Mouse (Mus musculus) gastrocnemius, adult 18-20 months (tissue): ENCODE data around the gene Gm42715. TPM values are rescaled to one million over a fixed set of nuclear protein-coding genes. Genes with fewer than 3 reads are reported as not detected.
"Not testable (repeated sequence)": the region's sequence is repeated elsewhere in the genome, so short reads cannot be mapped to it uniquely, and the experiment has no call there.

Source experiments
- DNase-seq: peaks from one replicate; pipeline ENCODE4 v3.0.0; 2021; ENCODE audit warnings: low spot score
- total RNA-seq, 2 experiments: library from RNA; stranded (reverse); gene quantifications; 2 replicates each; pipeline ENCODE4 v1.2.3; 2021

Gm42715 gene
- total RNA-seq, 2 experiments from 2014 or later = 2.8 to 3.8 TPM

- DNase-seq = no peak
Measured at GRCm38 (mm10) chr7:127494648-127495047, 24.7 kb upstream of the Gm42715 start.

DNA sequence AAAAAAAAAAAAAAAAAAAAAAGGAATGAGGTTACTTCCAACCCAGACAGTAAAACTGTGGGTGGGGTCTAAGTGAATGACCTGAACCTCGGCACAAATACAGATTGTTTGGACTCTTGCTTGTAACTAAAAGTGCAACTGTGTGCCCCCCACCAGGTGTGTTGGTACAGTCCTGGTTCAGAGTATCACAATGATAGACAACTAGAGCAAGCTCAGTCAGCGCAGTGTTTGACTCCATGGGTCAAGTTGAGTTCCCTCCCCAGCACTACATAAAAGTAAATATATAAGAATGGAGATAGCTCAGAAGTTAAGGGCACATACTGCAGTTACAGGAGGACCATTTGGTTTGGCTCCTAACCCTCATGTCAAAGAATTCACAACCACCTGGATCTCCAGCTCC lies 22.0 kb upstream of the Gm42715 start:
- DNase-seq = no peak

DNA sequence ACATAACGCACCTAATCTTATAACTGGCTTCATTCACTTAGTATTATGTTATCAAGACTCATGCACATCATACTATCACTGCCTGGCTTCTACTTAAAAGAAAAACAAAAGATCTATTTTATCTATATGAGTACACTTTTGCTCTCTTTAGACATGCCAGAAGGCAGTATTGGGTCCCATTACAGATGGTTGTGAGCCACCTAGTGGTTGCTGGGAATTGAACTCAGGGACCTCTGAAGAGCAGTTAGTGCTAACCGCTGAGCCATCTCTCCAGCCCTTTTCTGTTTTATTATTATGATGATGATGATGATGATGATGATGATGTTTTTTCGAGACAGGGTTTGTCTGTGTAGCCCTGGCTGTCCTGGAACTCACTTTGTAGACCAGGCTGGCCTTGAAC lies 21.0 kb upstream of the Gm42715 start:
- DNase-seq = no peak

- no peak for DNase-seq
Measured at GRCm38 (mm10) chr7:127508291-127508690, 11.1 kb upstream of the Gm42715 start.

- not testable (repeated sequence) for DNase-seq
Measured at GRCm38 (mm10) chr7:127509830-127510229, 9.6 kb upstream of the Gm42715 start.

GRCm38 (mm10) chr7:127511241-127511640 lies 8.1 kb upstream of the Gm42715 start:
- DNase-seq = peak; percentile 42

- peak; percentile 98 for DNase-seq
Measured at GRCm38 (mm10) chr7:127511808-127512230, 7.6 kb upstream of the Gm42715 start, which contains the start of gene Srcap. Gene Srcap, plus strand, starts transcription at chr7:127511983.

DNA sequence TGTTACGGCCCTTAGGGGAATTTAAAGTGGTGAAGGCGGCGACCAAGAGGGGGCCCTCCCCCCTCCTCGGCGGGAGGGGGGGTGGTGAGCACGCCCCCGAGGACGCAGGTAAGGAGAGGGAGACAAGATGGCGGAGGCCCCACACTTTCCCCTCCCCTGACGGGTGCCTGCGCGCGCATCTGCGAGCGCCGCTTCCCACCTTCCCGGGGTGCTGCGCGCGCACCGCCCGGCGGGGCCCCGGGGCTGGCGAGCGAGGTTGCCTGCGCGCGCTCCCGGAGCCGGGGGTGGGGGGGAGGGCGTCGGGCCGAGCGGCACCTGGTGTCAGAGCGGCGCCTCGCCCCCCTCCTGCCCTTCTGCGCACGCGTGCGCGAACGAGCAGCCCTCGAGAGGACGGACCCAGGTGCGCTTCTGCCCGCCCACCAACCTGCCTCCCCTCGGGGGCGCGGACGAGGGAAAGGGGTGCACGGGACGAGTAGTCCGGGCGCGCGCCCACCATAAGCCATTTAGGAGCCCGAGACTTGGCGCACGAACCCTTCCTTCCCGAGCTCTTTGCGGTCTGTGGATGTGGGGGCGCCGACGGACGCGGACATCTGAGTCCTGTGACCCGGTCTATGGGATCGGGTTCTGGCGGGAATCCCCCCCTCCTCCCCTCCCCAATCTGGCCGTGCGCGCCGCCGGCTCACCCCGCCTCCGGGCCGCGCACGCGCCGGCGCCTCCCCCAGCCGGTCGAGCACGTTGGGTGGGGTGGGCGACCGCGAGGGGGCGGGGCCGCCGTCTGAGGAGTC lies 7.0 kb upstream of the Gm42715 start:
- peak; percentile 91 for DNase-seq

GRCm38 (mm10) chr7:127513016-127513390 lies 6.4 kb upstream of the Gm42715 start:
- no peak for DNase-seq

DNA sequence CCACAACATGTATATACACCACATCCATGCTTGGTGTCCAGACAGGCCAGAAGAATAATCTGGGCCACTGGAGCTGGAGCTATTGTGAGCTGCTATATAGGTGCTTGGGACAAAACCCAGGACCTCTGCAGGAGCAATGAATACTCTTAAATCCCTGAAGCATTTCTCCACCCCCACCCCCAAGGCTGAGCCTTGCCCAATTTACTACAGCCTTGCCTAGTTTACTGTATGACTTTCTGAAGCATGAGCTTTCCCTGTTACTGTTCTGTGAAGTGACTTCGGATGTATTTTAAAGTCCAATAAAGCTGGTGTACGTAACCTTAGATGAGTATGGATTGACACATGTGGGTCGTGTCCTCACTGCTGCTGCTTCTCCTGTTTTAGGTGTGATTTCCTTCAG lies 5.6 kb upstream of the Gm42715 start:
- no peak for DNase-seq

DNA sequence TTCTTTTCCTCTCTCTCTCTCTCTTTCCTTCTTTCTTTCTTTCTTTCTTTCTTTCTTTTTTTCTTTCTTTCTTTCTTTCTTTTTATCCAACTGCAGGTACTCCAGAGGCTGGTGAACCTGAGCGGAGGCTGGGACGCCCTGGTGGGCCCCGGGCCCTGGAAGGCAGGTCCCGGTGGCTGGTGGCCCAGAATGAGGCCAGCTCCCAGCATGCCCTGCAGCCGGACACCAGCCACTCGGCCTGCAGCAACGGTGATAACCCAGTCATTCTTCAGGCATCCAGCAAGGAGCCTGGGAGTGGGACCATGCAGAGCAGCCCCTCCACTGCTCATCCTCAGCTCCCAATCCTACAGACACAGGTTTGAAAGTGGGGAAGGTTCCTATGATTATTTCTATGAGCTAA lies 3.5 kb upstream of the Gm42715 start:
- DNase-seq = no peak

DNA sequence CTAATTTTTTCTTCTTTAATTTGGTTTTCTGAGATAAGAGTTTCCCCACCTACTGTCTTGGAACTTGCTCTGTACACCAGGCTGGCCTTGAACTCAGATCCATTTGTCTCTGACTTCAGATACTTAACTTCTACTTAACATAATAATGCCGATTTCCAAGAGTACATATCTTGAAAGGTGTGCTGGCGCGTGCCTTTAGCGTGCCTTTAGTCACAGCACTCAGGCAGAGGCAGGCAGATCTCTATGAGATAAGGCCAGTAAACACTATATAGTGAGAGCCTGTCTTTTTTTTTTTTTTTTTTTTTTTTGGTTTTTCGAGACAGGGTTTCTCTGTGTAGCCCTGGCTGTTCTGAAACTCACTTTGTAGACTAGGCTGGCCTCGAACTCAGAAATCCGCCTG lies 3.0 kb upstream of the Gm42715 start:
- DNase-seq = no peak

- peak; percentile 9 for DNase-seq
Measured at GRCm38 (mm10) chr7:127541671-127542070, 22.3 kb downstream of the Gm42715 start.

GRCm38 (mm10) chr7:127549116-127549835 lies 29.9 kb downstream of the Gm42715 start:
- DNase-seq = peak; percentile 16

GRCm38 (mm10) chr7:127551558-127551957 lies 32.2 kb downstream of the Gm42715 start:
- DNase-seq = no peak

GRCm38 (mm10) chr7:127560580-127560979 lies 41.2 kb downstream of the Gm42715 start:
- DNase-seq = no peak

GRCm38 (mm10) chr7:127561340-127561858 lies 42.0 kb downstream of the Gm42715 start, which contains the start of gene Tmem265:
Gene Tmem265, plus strand, starts transcription at chr7:127561390.
- no peak for DNase-seq

- no peak for DNase-seq
Measured at GRCm38 (mm10) chr7:127564381-127565150, 45.2 kb downstream of the Gm42715 start.

- peak; percentile 97 for DNase-seq
Measured at GRCm38 (mm10) chr7:127572895-127573471, 53.6 kb downstream of the Gm42715 start, which contains the start of gene Phkg2. Gene Phkg2, plus strand, starts transcription at chr7:127573340.

DNA sequence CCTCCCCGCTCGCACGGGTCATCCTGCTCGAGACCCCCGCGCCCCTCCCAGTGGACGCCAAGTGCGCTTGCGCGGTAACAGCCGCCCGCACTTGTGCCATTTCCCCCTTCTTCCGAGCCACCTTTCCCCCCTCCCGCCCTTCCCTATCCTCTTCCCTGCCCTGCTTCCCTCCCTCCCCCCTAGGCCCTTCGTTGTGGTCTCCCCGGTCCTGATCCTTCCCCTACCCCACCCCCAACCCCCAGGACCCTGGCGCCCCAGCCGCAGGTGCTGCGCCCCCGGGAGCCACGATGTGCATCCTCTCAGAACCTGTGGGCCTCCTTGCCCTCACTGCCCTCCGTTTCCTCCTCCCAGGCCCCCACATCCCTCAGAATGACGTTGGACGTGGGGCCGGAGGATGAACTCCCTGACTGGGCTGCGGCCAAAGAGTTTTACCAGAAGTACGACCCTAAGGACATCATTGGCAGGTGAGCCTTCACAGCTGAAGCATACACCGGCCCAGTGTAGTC lies 54.2 kb downstream of the Gm42715 start:
- DNase-seq = no peak

- no peak for DNase-seq
Measured at GRCm38 (mm10) chr7:127574115-127574514, 54.7 kb downstream of the Gm42715 start.
